Mouse (Mus musculus) skeletal muscle tissue, adult 2 months (tissue): ENCODE measurements around the gene Mmp19.

Experiments
- DNase-seq: peaks from one replicate; pipeline ENCODE4 v3.0.0-alpha.2; 2012; ENCODE audit warnings: low read depth, low spot score

Mmp19 gene

DNA sequence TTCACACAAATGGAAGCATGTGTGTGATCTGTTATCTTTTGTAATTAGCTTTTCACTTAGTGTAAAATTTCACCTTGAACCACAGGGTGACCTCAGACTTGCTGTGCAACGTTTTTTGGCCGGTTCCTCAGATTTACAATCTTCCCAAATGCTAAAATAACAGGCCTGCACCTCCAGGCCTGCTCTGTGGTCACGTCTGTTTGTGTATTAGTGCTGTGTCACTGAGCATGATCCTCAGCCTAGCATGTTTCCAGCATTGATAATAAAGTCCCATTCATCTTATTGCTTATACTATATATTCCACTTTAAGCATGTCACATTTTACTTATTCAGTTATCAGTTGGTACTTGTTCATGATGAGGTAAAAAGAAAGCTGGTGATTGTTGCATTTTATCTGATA, 59.6 kb downstream of the Mmp19 start:
- DNase-seq: no peak
